Mouse (Mus musculus) kidney, embryonic 16.5 days (tissue): ENCODE results near the gene Dtd1. TPM values are rescaled to one million over a fixed set of nuclear protein-coding genes. Genes with fewer than 3 reads are reported as not detected.
A peak's percentile ranks its signal among the peaks of the same experiment; 100 is the strongest.

Experiments used
- ATAC-seq: fragments of 200-750 bp; cut with Nextera tagmentation; 2 replicates; pipeline ENCODE4 v1.8.0; 2017; ENCODE audit warnings: moderate TSS enrichment; ENCODE audit not compliant: low FRiP score, low TSS enrichment
- H3K27ac ChIP-seq: fragments of 300-500 bp; sonication (generic); 2 replicates; pipeline ENCODE4 v1.5.1; 2014; ENCODE audit warnings: low read length
- H3K27me3 ChIP-seq: fragments of 300-500 bp; sonication (generic); 2 replicates; pipeline ENCODE4 v1.6.1; 2014; ENCODE audit warnings: low read length, control low read depth, mixed read lengths; ENCODE audit not compliant: insufficient read depth
- H3K36me3 ChIP-seq: fragments of 300-500 bp; sonication (generic); 2 replicates; pipeline ENCODE4 v1.6.1; 2014; ENCODE audit warnings: low read length, control low read depth, mixed read lengths; ENCODE audit not compliant: insufficient read depth
- H3K4me1 ChIP-seq: fragments of 300-500 bp; sonication (generic); 2 replicates; pipeline ENCODE4 v1.6.1; 2014; ENCODE audit warnings: low read length, control low read depth, mixed read lengths; ENCODE audit not compliant: insufficient read depth
- H3K4me2 ChIP-seq: fragments of 300-500 bp; sonication (generic); replicated peaks from 2 replicates; pipeline ENCODE4 v1.6.1; 2014; ENCODE audit warnings: low read depth, low read length
- H3K4me3 ChIP-seq: fragments of 300-500 bp; sonication (generic); 2 replicates; pipeline ENCODE4 v1.5.1; 2014; ENCODE audit warnings: mild to moderate bottlenecking, low read length
- H3K9ac ChIP-seq: fragments of 300-500 bp; sonication (generic); replicated peaks from 2 replicates; pipeline ENCODE4 v1.6.1; 2014; ENCODE audit warnings: low read length
- H3K9me3 ChIP-seq: fragments of 300-500 bp; sonication (generic); 2 replicates; pipeline ENCODE4 v1.6.1; 2016; ENCODE audit warnings: low read length, control low read depth
- WGBS: fragments of 180-500 bp; shearing (Covaris S2); extraction: QIAGEN DNeasy Blood & Tissue Kit; methylation state at CpG from one replicate; pipeline ENCODE4 v1.1.7; 2014; 5-methylcytosine and 5-hydroxymethylcytosine counted together
- polyA plus RNA-seq: library from polyadenylated mRNA; unstranded; fragments of >200 nt; fragmentation: Nextera tagmentation; extraction: Ambion mirVana; gene quantifications from 2 replicates; pipeline ENCODE4 v1.2.1, GENCODE M21; 2015

Gene Dtd1
- polyA plus RNA-seq, 1 experiment from 2014 or later: 47.0 TPM

GRCm38 (mm10) chr2:144769556-144769955 lies 169.9 kb downstream of the Dtd1 start:
- ATAC-seq: peak; percentile 87
- Histone ChIP-seq H3K4me1 (0 out of 2 replicates have a peak, but pooled peaks cover 3% of the 10 kb centered on the region), H3K27me3 (no peaks in the 10 kb centered on the region), H3K4me3 (no peak overlapping the region), H3K27ac (no peak overlapping the region), H3K9me3 (peaks cover 10% of the 10 kb centered on the region), H3K4me2 (no peak overlapping the region), H3K9ac (no peak overlapping the region), H3K36me3 (0 out of 2 replicates have a peak, but pooled peaks cover 4% of the 10 kb centered on the region)
- 20% methylated on average over 3 of the region's 3 CpGs for WGBS

GRCm38 (mm10) chr2:144770452-144770941 lies 170.8 kb downstream of the Dtd1 start:
- ATAC-seq: no peak
- 0 out of 2 replicates have a peak, but pooled peaks cover 4% of the 10 kb centered on the region for H3K36me3 ChIP-seq
- no peak overlapping the region for H3K4me3 ChIP-seq
- no peak overlapping the region for H3K27ac ChIP-seq
- peaks cover 10% of the 10 kb centered on the region for H3K9me3 ChIP-seq
- no peak overlapping the region for H3K4me2 ChIP-seq
- WGBS: 90% methylated on average over 7 of the region's 7 CpGs
- 0 out of 2 replicates have a peak, but pooled peaks cover 3% of the 10 kb centered on the region for H3K4me1 ChIP-seq
- no peak overlapping the region for H3K9ac ChIP-seq
- H3K27me3 ChIP-seq: no peaks in the 10 kb centered on the region

GRCm38 (mm10) chr2:144771841-144772240 lies 172.1 kb downstream of the Dtd1 start:
- no peaks in the 10 kb centered on the region for H3K9me3 ChIP-seq
- H3K36me3 ChIP-seq: no peaks in the 10 kb centered on the region
- no peaks in the 10 kb centered on the region for H3K27me3 ChIP-seq
- H3K4me3 ChIP-seq: no peak overlapping the region
- H3K4me2 ChIP-seq: no peak overlapping the region
- ATAC-seq: no peak
- 0 out of 2 replicates have a peak, but pooled peaks cover 3% of the 10 kb centered on the region for H3K4me1 ChIP-seq
- 92% methylated on average over 4 of the region's 4 CpGs for WGBS
- no peak overlapping the region for H3K9ac ChIP-seq
- H3K27ac ChIP-seq: no peak overlapping the region

GRCm38 (mm10) chr2:144774636-144775160 lies 175.0 kb downstream of the Dtd1 start:
- no peak overlapping the region for H3K4me2 ChIP-seq
- no peak overlapping the region for H3K27ac ChIP-seq
- 68% methylated on average over 8 of the region's 8 CpGs for WGBS
- no peak overlapping the region for H3K9ac ChIP-seq
- H3K36me3 ChIP-seq: no peaks in the 10 kb centered on the region
- no peaks in the 10 kb centered on the region for H3K9me3 ChIP-seq
- ATAC-seq: no peak
- no peaks in the 10 kb centered on the region for H3K27me3 ChIP-seq
- H3K4me3 ChIP-seq: no peak overlapping the region
- H3K4me1 ChIP-seq: 0 out of 2 replicates have a peak, but pooled peaks cover 3% of the 10 kb centered on the region

GRCm38 (mm10) chr2:144775626-144776025 lies 175.9 kb downstream of the Dtd1 start:
- 90% methylated on average over 4 of the region's 4 CpGs for WGBS
- ATAC-seq: no peak

GRCm38 (mm10) chr2:144779263-144779662 lies 179.6 kb downstream of the Dtd1 start:
- ATAC-seq: no peak
- no peak overlapping the region for H3K4me3 ChIP-seq
- no peaks in the 10 kb centered on the region for H3K9me3 ChIP-seq
- no peak overlapping the region for H3K9ac ChIP-seq
- no peak overlapping the region for H3K27ac ChIP-seq
- 66% methylated on average over 7 of the region's 7 CpGs for WGBS
- H3K27me3 ChIP-seq: no peaks in the 10 kb centered on the region
- no peaks in the 10 kb centered on the region for H3K36me3 ChIP-seq
- H3K4me2 ChIP-seq: no peak overlapping the region
- H3K4me1 ChIP-seq: no peaks in the 10 kb centered on the region

More at GRCm38 (mm10) chr2:144775626-144776025, 175.9 kb downstream of the Dtd1 start:
- Histone ChIP-seq H3K4me1 (no peaks in the 10 kb centered on the region), H3K4me2 (no peak overlapping the region), H3K27ac (no peak overlapping the region), H3K36me3 (no peaks in the 10 kb centered on the region), H3K9me3 (no peaks in the 10 kb centered on the region), H3K4me3 (no peak overlapping the region), H3K27me3 (no peaks in the 10 kb centered on the region), H3K9ac (no peak overlapping the region)

- ATAC-seq: no peak
- WGBS: 30% methylated on average over 5 of the region's 5 CpGs
- Histone ChIP-seq H3K9me3 (no peaks in the 10 kb centered on the region), H3K4me3 (no peak overlapping the region), H3K36me3 (no peaks in the 10 kb centered on the region), H3K9ac (no peak overlapping the region), H3K4me2 (no peak overlapping the region), H3K27me3 (no peaks in the 10 kb centered on the region), H3K27ac (no peak overlapping the region), H3K4me1 (no peaks in the 10 kb centered on the region)
Observed at GRCm38 (mm10) chr2:144780731-144781130, 181.0 kb downstream of the Dtd1 start.

- Histone ChIP-seq H3K27me3 (no peaks in the 10 kb centered on the region), H3K4me1 (no peaks in the 10 kb centered on the region), H3K9me3 (no peaks in the 10 kb centered on the region), H3K36me3 (no peaks in the 10 kb centered on the region), H3K4me3 (no peak overlapping the region), H3K4me2 (no peak overlapping the region), H3K9ac (no peak overlapping the region), H3K27ac (no peak overlapping the region)
- 0 out of 2 replicates have a peak, but pooled peaks have one; percentile 15 for ATAC-seq
- WGBS: 43% methylated on average over 3 of the region's 3 CpGs
Observed at GRCm38 (mm10) chr2:144781871-144782270, 182.2 kb downstream of the Dtd1 start.

GRCm38 (mm10) chr2:144782481-144782880 lies 182.8 kb downstream of the Dtd1 start:
- Histone ChIP-seq H3K9ac (no peak overlapping the region), H3K4me1 (no peaks in the 10 kb centered on the region), H3K27me3 (no peaks in the 10 kb centered on the region), H3K36me3 (no peaks in the 10 kb centered on the region), H3K9me3 (no peaks in the 10 kb centered on the region), H3K4me3 (no peak overlapping the region), H3K4me2 (no peak overlapping the region), H3K27ac (no peak overlapping the region)
- WGBS: 47% methylated on average over 4 of the region's 4 CpGs
- no peak for ATAC-seq

- Histone ChIP-seq H3K9me3 (no peaks in the 10 kb centered on the region), H3K27ac (no peak overlapping the region), H3K36me3 (no peaks in the 10 kb centered on the region), H3K9ac (no peak overlapping the region), H3K27me3 (no peaks in the 10 kb centered on the region), H3K4me3 (no peak overlapping the region), H3K4me2 (no peak overlapping the region), H3K4me1 (no peaks in the 10 kb centered on the region)
- no peak for ATAC-seq
- WGBS: 73% methylated on average over 1 of the region's 1 CpGs
Observed at GRCm38 (mm10) chr2:144783190-144783589, 183.5 kb downstream of the Dtd1 start.
